Mouse (Mus musculus) erythroblast, embryonic 14.5 days (primary cell): ENCODE measurements around the gene Tgfbr3.

Experiments
- GATA1 ChIP-seq: IDR thresholded peaks from 2 replicates; pipeline ENCODE4 v1.6.1; 2012; ENCODE audit warnings: low read length, inconsistent platforms, mixed read lengths
- TAL1 ChIP-seq: IDR thresholded peaks from 3 replicates; pipeline ENCODE4 v1.6.1; 2012; ENCODE audit warnings: low read length, inconsistent platforms, mixed read lengths

DNA sequence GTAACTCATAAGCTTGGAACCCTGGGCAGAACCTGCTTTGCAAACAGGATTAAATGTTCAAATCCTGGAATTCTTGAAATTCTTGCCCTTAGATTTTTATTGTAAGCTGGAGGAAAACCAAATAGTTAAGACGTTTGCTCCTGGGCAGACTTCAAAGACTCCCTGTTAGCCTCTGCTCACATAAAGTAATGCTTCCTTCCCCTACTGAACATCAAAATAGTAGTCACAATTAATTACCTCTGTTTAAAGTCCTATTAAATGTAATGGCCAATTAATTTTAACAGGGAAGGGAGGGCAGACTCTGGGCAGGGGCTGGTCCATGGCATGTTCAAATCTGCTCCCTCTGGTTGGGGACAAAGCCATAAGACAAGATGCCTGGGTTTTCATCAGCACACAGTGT lies 49.2 kb downstream of the Tgfbr3 start:
- TF ChIP-seq TAL1 (no peak), GATA1 (no peak)
